Mouse (Mus musculus) stomach, embryonic 16.5 days (tissue): Measurements from ENCODE around the gene Gm45799. TPM values are rescaled to one million over a fixed set of nuclear protein-coding genes. Genes with fewer than 3 reads are reported as not detected.
A peak's percentile ranks its signal among the peaks of the same experiment; 100 is the strongest.

Experiments
- ATAC-seq: fragments of 200-750 bp; cut with Nextera tagmentation; 2 replicates; pipeline ENCODE4 v1.8.0; 2017; ENCODE audit warnings: moderate number of reproducible peaks, moderate TSS enrichment; ENCODE audit not compliant: insufficient read depth, low FRiP score
- H3K27ac ChIP-seq: fragments of 300-500 bp; sonication (generic); 2 replicates; pipeline ENCODE4 v1.5.1; 2014; ENCODE audit warnings: low read length
- H3K27me3 ChIP-seq: fragments of 300-500 bp; sonication (generic); 2 replicates; pipeline ENCODE4 v1.6.1; 2014; ENCODE audit warnings: low read length, control low read depth, mixed read lengths; ENCODE audit not compliant: control insufficient read depth, insufficient read depth
- H3K36me3 ChIP-seq: fragments of 300-500 bp; sonication (generic); 2 replicates; pipeline ENCODE4 v1.6.1; 2014; ENCODE audit warnings: low read length; ENCODE audit not compliant: control insufficient read depth, insufficient read depth
- H3K4me1 ChIP-seq: fragments of 300-500 bp; sonication (generic); 2 replicates; pipeline ENCODE4 v1.6.1; 2014; ENCODE audit warnings: low read length, control low read depth, mixed read lengths; ENCODE audit not compliant: control insufficient read depth, insufficient read depth
- H3K4me2 ChIP-seq: fragments of 300-500 bp; sonication (generic); 2 replicates; pipeline ENCODE4 v1.6.1; 2014; ENCODE audit warnings: low read depth, low read length, mixed read lengths
- H3K4me3 ChIP-seq: fragments of 300-500 bp; sonication (generic); replicated peaks from 2 replicates; pipeline ENCODE4 v1.5.1; 2014; ENCODE audit warnings: mild to moderate bottlenecking, low read length
- H3K9ac ChIP-seq: fragments of 300-500 bp; sonication (generic); 2 replicates; pipeline ENCODE4 v1.6.1; 2014; ENCODE audit warnings: low read length
- H3K9me3 ChIP-seq: fragments of 300-500 bp; sonication (generic); replicated peaks from 2 replicates; pipeline ENCODE4 v1.6.1; 2016; ENCODE audit warnings: low read length, control low read depth; ENCODE audit not compliant: control insufficient read depth
- WGBS: fragments of 180-500 bp; shearing (Covaris S2); extraction: QIAGEN DNeasy Blood & Tissue Kit; methylation state at CpG from one replicate; pipeline ENCODE4 v1.1.7; 2014; 5-methylcytosine and 5-hydroxymethylcytosine counted together
- polyA plus RNA-seq: library from polyadenylated mRNA; unstranded; fragments of >200 nt; fragmentation: Nextera tagmentation; extraction: Ambion mirVana; gene quantifications from 2 replicates; pipeline ENCODE4 v1.2.1, GENCODE M21; 2015

Gm45799 gene
- polyA plus RNA-seq, 1 experiment from 2014 or later: 21.1 TPM

- H3K36me3 ChIP-seq: peaks cover 9% of the 10 kb centered on the region
- H3K9me3 ChIP-seq: no peaks in the 10 kb centered on the region
- no peak overlapping the region for H3K27ac ChIP-seq
- ATAC-seq: no peak
- no peak overlapping the region for H3K4me2 ChIP-seq
- no peak overlapping the region for H3K4me3 ChIP-seq
- WGBS: 67% methylated on average over 4 of the region's 4 CpGs
- no peaks in the 10 kb centered on the region for H3K4me1 ChIP-seq
- no peaks in the 10 kb centered on the region for H3K27me3 ChIP-seq
- no peak overlapping the region for H3K9ac ChIP-seq
Observed at GRCm38 (mm10) chr7:105621053-105621452, 19.3 kb upstream of the Gm45799 start.

GRCm38 (mm10) chr7:105621646-105622292 lies 18.6 kb upstream of the Gm45799 start:
- ATAC-seq: no peak
- Histone ChIP-seq H3K27me3 (no peaks in the 10 kb centered on the region), H3K4me2 (no peak overlapping the region), H3K9ac (no peak overlapping the region), H3K27ac (no peak overlapping the region), H3K36me3 (peaks cover 9% of the 10 kb centered on the region), H3K4me3 (no peak overlapping the region), H3K9me3 (no peaks in the 10 kb centered on the region), H3K4me1 (no peaks in the 10 kb centered on the region)
- WGBS: 71% methylated on average over 8 of the region's 8 CpGs

- H3K4me1 ChIP-seq: peaks cover 4% of the 10 kb centered on the region; the same call in 1 of the 2 replicates
- no peak overlapping the region for H3K27ac ChIP-seq
- H3K9ac ChIP-seq: no peak overlapping the region
- H3K36me3 ChIP-seq: peaks cover 3% of the 10 kb centered on the region; the same call in 1 of the 2 replicates
- no peak overlapping the region for H3K4me2 ChIP-seq
- no peaks in the 10 kb centered on the region for H3K9me3 ChIP-seq
- H3K4me3 ChIP-seq: no peak overlapping the region
- ATAC-seq: no peak
- no peaks in the 10 kb centered on the region for H3K27me3 ChIP-seq
- 82% methylated on average over 6 of the region's 6 CpGs for WGBS
Observed at GRCm38 (mm10) chr7:105625397-105625796, 15.0 kb upstream of the Gm45799 start.

- 19% methylated on average over 3 of the region's 3 CpGs for WGBS
- Histone ChIP-seq H3K4me3 (no peak overlapping the region), H3K27me3 (no peaks in the 10 kb centered on the region), H3K4me1 (peaks cover 11% of the 10 kb centered on the region; the same call in 1 of the 2 replicates), H3K9me3 (no peaks in the 10 kb centered on the region), H3K36me3 (peaks cover 3% of the 10 kb centered on the region; the same call in 1 of the 2 replicates), H3K9ac (no peak overlapping the region), H3K27ac (peak overlapping the region; percentile 19; the same call in 1 of the 2 replicates), H3K4me2 (no peak overlapping the region)
- ATAC-seq: peak; percentile 50; the same call in 1 of the 2 replicates
Observed at GRCm38 (mm10) chr7:105628633-105629032, 11.7 kb upstream of the Gm45799 start.

GRCm38 (mm10) chr7:105632551-105632972 lies 7.8 kb upstream of the Gm45799 start:
- H3K27ac ChIP-seq: no peak overlapping the region

GRCm38 (mm10) chr7:105633127-105633800 lies 7.1 kb upstream of the Gm45799 start, which contains the start of gene Trim3:
Gene Trim3 (minus strand): TSS chr7:105633571.
- peak within 1 kb of the TSS; percentile 82 for H3K4me3 ChIP-seq
- no peaks in the 10 kb centered on the region for H3K36me3 ChIP-seq
- H3K27ac ChIP-seq: peak within 1 kb of the TSS; percentile 60; the same call in 1 of the 2 replicates
- H3K4me2 ChIP-seq: peak within 1 kb of the TSS; percentile 65
- peak within 1 kb of the TSS; percentile 89 for H3K9ac ChIP-seq
- under 1% methylated on average over 69 of the region's 71 CpGs for WGBS
- H3K4me1 ChIP-seq: peaks cover 11% of the 10 kb centered on the region
- H3K9me3 ChIP-seq: no peaks in the 10 kb centered on the region
- peak; percentile 95 for ATAC-seq
- no peaks in the 10 kb centered on the region for H3K27me3 ChIP-seq

More at GRCm38 (mm10) chr7:105632551-105632972, 7.8 kb upstream of the Gm45799 start:
- Histone ChIP-seq H3K9me3 (no peaks in the 10 kb centered on the region), H3K9ac (peak overlapping the region; percentile 89), H3K4me2 (peak overlapping the region; percentile 65), H3K4me1 (peaks cover 11% of the 10 kb centered on the region), H3K4me3 (peak overlapping the region; percentile 82), H3K36me3 (no peaks in the 10 kb centered on the region), H3K27me3 (no peaks in the 10 kb centered on the region)
- ATAC-seq: no peak
- 18% methylated on average over 4 of the region's 4 CpGs for WGBS

- Histone ChIP-seq H3K27me3 (no peaks in the 10 kb centered on the region), H3K4me3 (peak overlapping the region; percentile 82), H3K27ac (peak overlapping the region; percentile 43; the same call in 1 of the 2 replicates), H3K9me3 (no peaks in the 10 kb centered on the region), H3K36me3 (no peaks in the 10 kb centered on the region), H3K4me2 (peak overlapping the region; percentile 65), H3K4me1 (peaks cover 10% of the 10 kb centered on the region), H3K9ac (peak overlapping the region; percentile 89)
- 6% methylated on average over 10 of the region's 10 CpGs for WGBS
- no peak; the same call in 1 of the 2 replicates for ATAC-seq
Observed at GRCm38 (mm10) chr7:105633801-105634135, 6.6 kb upstream of the Gm45799 start.

GRCm38 (mm10) chr7:105634272-105634920 lies 6.0 kb upstream of the Gm45799 start:
- no peak overlapping the region for H3K9ac ChIP-seq

GRCm38 (mm10) chr7:105635726-105636125 lies 4.6 kb upstream of the Gm45799 start:
- WGBS: 87% methylated on average over 2 of the region's 2 CpGs

More at GRCm38 (mm10) chr7:105634272-105634920, 6.0 kb upstream of the Gm45799 start:
- WGBS: 49% methylated on average over 9 of the region's 9 CpGs
- H3K4me3 ChIP-seq: peak overlapping the region; percentile 82
- H3K27me3 ChIP-seq: no peaks in the 10 kb centered on the region
- peak overlapping the region; percentile 65 for H3K4me2 ChIP-seq
- no peak for ATAC-seq
- no peak overlapping the region; the same call in 1 of the 2 replicates for H3K27ac ChIP-seq
- H3K9me3 ChIP-seq: no peaks in the 10 kb centered on the region
- no peaks in the 10 kb centered on the region for H3K36me3 ChIP-seq
- H3K4me1 ChIP-seq: peaks cover 10% of the 10 kb centered on the region

More at GRCm38 (mm10) chr7:105635726-105636125, 4.6 kb upstream of the Gm45799 start:
- no peak overlapping the region for H3K27ac ChIP-seq
- no peak overlapping the region for H3K4me3 ChIP-seq
- H3K27me3 ChIP-seq: no peaks in the 10 kb centered on the region
- no peak for ATAC-seq
- no peaks in the 10 kb centered on the region for H3K36me3 ChIP-seq
- H3K4me2 ChIP-seq: no peak overlapping the region
- peaks cover 14% of the 10 kb centered on the region for H3K4me1 ChIP-seq
- peak overlapping the region; percentile 30; the same call in 1 of the 2 replicates for H3K9ac ChIP-seq
- H3K9me3 ChIP-seq: no peaks in the 10 kb centered on the region
